Mouse (Mus musculus): Measurements from ENCODE around the gene Pik3c2g. TPM values are rescaled to one million over a fixed set of nuclear protein-coding genes. Genes with fewer than 3 reads are reported as not detected.

The Pik3c2g gene
- polyA plus RNA-seq, 1 experiment = 0.36 TPM

DNA sequence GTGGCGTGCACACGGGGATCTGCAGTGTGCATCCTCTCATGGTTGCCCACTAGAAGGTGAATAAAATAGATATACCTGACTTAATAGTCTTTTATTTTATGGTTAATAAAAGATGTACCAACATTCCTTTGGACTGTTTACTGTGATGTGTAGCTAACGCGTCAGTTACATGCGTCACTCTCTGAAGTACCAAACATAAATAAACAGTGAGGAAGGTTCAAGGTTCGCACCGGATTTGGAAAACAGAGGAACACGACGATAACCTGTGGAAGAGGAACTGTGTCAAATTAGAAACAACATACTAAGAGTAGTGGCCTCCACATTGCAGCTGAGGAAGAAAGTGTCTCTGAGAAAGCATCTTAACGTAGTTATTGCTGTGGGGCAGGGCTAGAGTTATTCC lies 402.6 kb downstream of the Pik3c2g start:
- TF ChIP-seq CTCF (IDR thresholded peaks at IDR 0.05; ENCODE audit: borderline replicate concordance, extremely low read depth, insufficient read depth, insufficient read length) (no peak), POLR2A (IDR thresholded peaks at IDR 0.05; ENCODE audit: borderline replicate concordance, extremely low read depth, insufficient read depth, insufficient read length, poor library complexity, severe bottlenecking) (no peak)

DNA sequence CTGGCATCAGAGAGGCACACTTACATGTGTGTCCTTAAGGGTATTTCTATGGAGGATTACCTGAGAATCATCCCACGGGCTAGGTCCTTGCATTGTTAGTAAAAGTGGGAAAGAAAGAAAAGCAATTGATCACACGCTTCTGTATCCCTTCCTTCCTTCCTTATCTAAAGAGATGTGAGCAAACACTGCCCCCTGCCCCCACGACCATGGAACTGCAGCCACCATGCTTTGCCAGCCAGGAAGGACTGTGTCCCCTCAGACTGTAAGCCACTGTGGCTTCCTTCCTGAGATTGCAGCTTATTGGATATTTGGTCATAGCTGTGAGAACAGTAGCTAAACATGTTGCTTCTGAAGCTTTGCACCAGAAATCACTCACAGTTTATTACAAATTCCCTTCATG lies 418.2 kb downstream of the Pik3c2g start:
- TF ChIP-seq POLR2A (IDR thresholded peaks at IDR 0.05; ENCODE audit: borderline replicate concordance, extremely low read depth, insufficient read depth, insufficient read length, poor library complexity, severe bottlenecking) (no peak), CTCF (IDR thresholded peaks at IDR 0.05; ENCODE audit: borderline replicate concordance, extremely low read depth, insufficient read depth, insufficient read length) (no peak)
- no peak for DNase-seq (ENCODE audit: low read depth)

More for the DNA sequence above, 402.6 kb downstream of the Pik3c2g start:
- DNase-seq (ENCODE audit: low read depth) = no peak

Other genes with a start within 250 kb of the Pik3c2g start
- gene Rergl, start 85.2 kb upstream of the Pik3c2g start, polyA plus RNA-seq (2012; rRNA removed) = not detected in 2 replicates

Data from brain, embryonic 14.5 days (tissue).